Mouse (Mus musculus) midbrain, embryonic 14.5 days (tissue): Measurements from ENCODE around the gene Pheta2. TPM values are rescaled to one million over a fixed set of nuclear protein-coding genes. Genes with fewer than 3 reads are reported as not detected.

Experiments
- ATAC-seq: fragments of 200-750 bp; cut with Nextera tagmentation; 2 replicates; pipeline ENCODE4 v1.8.0; 2017; ENCODE audit warnings: moderate number of reproducible peaks, moderate library complexity; ENCODE audit not compliant: low FRiP score, low TSS enrichment
- DNase-seq: peaks from one replicate; pipeline ENCODE4 v3.0.0-alpha.2; 2015
- H3K27ac ChIP-seq: fragments of 300-500 bp; sonication (generic); replicated peaks from 2 replicates; pipeline ENCODE4 v1.5.1; 2014; ENCODE audit warnings: mild to moderate bottlenecking, low read depth, low read length, moderate library complexity
- H3K27me3 ChIP-seq: fragments of 300-500 bp; sonication (generic); 2 replicates; pipeline ENCODE4 v1.6.1; 2014; ENCODE audit warnings: low read length, control low read depth, mixed read lengths; ENCODE audit not compliant: control insufficient read depth, insufficient read depth
- H3K36me3 ChIP-seq: fragments of 300-500 bp; sonication (generic); 2 replicates; pipeline ENCODE4 v1.6.1; 2014; ENCODE audit warnings: low read length, control low read depth; ENCODE audit not compliant: control insufficient read depth, insufficient read depth
- H3K4me1 ChIP-seq: fragments of 300-500 bp; sonication (generic); 2 replicates; pipeline ENCODE4 v1.6.1; 2014; ENCODE audit warnings: mild to moderate bottlenecking, antibody characterized with exemption, low read length, control low read depth; ENCODE audit not compliant: control insufficient read depth, insufficient read depth
- H3K4me2 ChIP-seq: fragments of 300-500 bp; sonication (generic); 2 replicates; pipeline ENCODE4 v1.6.1; 2014; ENCODE audit warnings: mild to moderate bottlenecking, low read length, moderate library complexity
- H3K4me3 ChIP-seq: fragments of 300-500 bp; sonication (generic); replicated peaks from 2 replicates; pipeline ENCODE4 v1.5.1; 2014; ENCODE audit warnings: low read depth, low read length
- H3K9ac ChIP-seq: fragments of 300-500 bp; sonication (generic); replicated peaks from 2 replicates; pipeline ENCODE4 v1.6.1; 2014; ENCODE audit warnings: mild to moderate bottlenecking, low read length, moderate library complexity
- H3K9me3 ChIP-seq: fragments of 300-500 bp; sonication (generic); 2 replicates; pipeline ENCODE4 v1.6.1; 2016; ENCODE audit warnings: low read length, control low read depth, mixed read lengths; ENCODE audit not compliant: control insufficient read depth
- WGBS: fragments of 180-500 bp; shearing (Covaris S2); extraction: QIAGEN DNeasy Blood & Tissue Kit; methylation state at CpG from one replicate; pipeline ENCODE4 v1.1.7; 2014; 5-methylcytosine and 5-hydroxymethylcytosine counted together
- polyA plus RNA-seq: library from polyadenylated mRNA; unstranded; fragments of >200 nt; fragmentation: Nextera tagmentation; extraction: Ambion mirVana; gene quantifications from 2 replicates; pipeline ENCODE4 v1.2.1, GENCODE M21; 2014

Gene Pheta2
- polyA plus RNA-seq, 1 experiment from 2014 or later: 1.3 TPM

GRCm38 (mm10) chr15:82346580-82347302, 8.0 kb downstream of the Pheta2 start:
- no peak for ATAC-seq
- 70% methylated on average over 14 of the region's 14 CpGs for WGBS

GRCm38 (mm10) chr15:82347303-82347676, 8.5 kb downstream of the Pheta2 start:
- Histone ChIP-seq H3K27me3 (no peaks in the 10 kb centered on the region), H3K4me1 (peaks cover 13% of the 10 kb centered on the region), H3K9me3 (no peaks in the 10 kb centered on the region), H3K9ac (peak overlapping the region; percentile 72; the same call in 1 of the 2 replicates), H3K36me3 (peaks cover 32% of the 10 kb centered on the region), H3K27ac (no peak overlapping the region), H3K4me3 (peak overlapping the region; percentile 63), H3K4me2 (peak overlapping the region; percentile 78)
- ATAC-seq (no peak), DNase-seq (no peak)
- 88% methylated on average over 4 of the region's 4 CpGs for WGBS

More at GRCm38 (mm10) chr15:82346580-82347302, 8.0 kb downstream of the Pheta2 start:
- no peak for DNase-seq
- H3K4me2 ChIP-seq: peak overlapping the region; percentile 78
- no peaks in the 10 kb centered on the region for H3K9me3 ChIP-seq
- peaks cover 13% of the 10 kb centered on the region for H3K4me1 ChIP-seq
- peak overlapping the region; percentile 72 for H3K9ac ChIP-seq
- peaks cover 32% of the 10 kb centered on the region for H3K36me3 ChIP-seq
- peak overlapping the region; percentile 91 for H3K27ac ChIP-seq
- no peaks in the 10 kb centered on the region for H3K27me3 ChIP-seq
- H3K4me3 ChIP-seq: peak overlapping the region; percentile 63

- 91% methylated on average over 12 of the region's 12 CpGs for WGBS
- H3K9ac ChIP-seq: no peak overlapping the region
- H3K4me3 ChIP-seq: no peak overlapping the region
Measured at GRCm38 (mm10) chr15:82347852-82348251, 9.1 kb downstream of the Pheta2 start.

GRCm38 (mm10) chr15:82348258-82348998, 9.7 kb downstream of the Pheta2 start:
- WGBS: 86% methylated on average over 8 of the region's 8 CpGs
- no peak overlapping the region for H3K27ac ChIP-seq
- H3K36me3 ChIP-seq: peaks cover 32% of the 10 kb centered on the region
- H3K4me2 ChIP-seq: no peak overlapping the region
- no peak for DNase-seq
- no peak overlapping the region for H3K4me3 ChIP-seq
- no peaks in the 10 kb centered on the region for H3K9me3 ChIP-seq
- H3K27me3 ChIP-seq: no peaks in the 10 kb centered on the region
- ATAC-seq: no peak
- H3K4me1 ChIP-seq: peaks cover 22% of the 10 kb centered on the region
- no peak overlapping the region for H3K9ac ChIP-seq

More at GRCm38 (mm10) chr15:82347852-82348251, 9.1 kb downstream of the Pheta2 start:
- Histone ChIP-seq H3K9me3 (no peaks in the 10 kb centered on the region), H3K36me3 (peaks cover 32% of the 10 kb centered on the region), H3K4me2 (peak overlapping the region; percentile 78; the same call in 1 of the 2 replicates), H3K27ac (no peak overlapping the region), H3K4me1 (peaks cover 16% of the 10 kb centered on the region), H3K27me3 (no peaks in the 10 kb centered on the region)
- ATAC-seq (no peak), DNase-seq (no peak)

GRCm38 (mm10) chr15:82348999-82349341, 10.2 kb downstream of the Pheta2 start:
- H3K9me3 ChIP-seq: no peaks in the 10 kb centered on the region
- no peak for DNase-seq
- no peak overlapping the region for H3K9ac ChIP-seq
- H3K4me1 ChIP-seq: peaks cover 23% of the 10 kb centered on the region
- no peak for ATAC-seq
- H3K4me3 ChIP-seq: no peak overlapping the region
- 90% methylated on average over 2 of the region's 2 CpGs for WGBS
- no peak overlapping the region for H3K27ac ChIP-seq
- peaks cover 32% of the 10 kb centered on the region for H3K36me3 ChIP-seq
- no peak overlapping the region for H3K4me2 ChIP-seq
- no peaks in the 10 kb centered on the region for H3K27me3 ChIP-seq

- no peak overlapping the region for H3K27ac ChIP-seq
- no peak overlapping the region for H3K9ac ChIP-seq
- H3K9me3 ChIP-seq: no peaks in the 10 kb centered on the region
- DNase-seq (no peak), ATAC-seq (no peak)
- WGBS: 95% methylated on average over 4 of the region's 4 CpGs
- H3K4me2 ChIP-seq: no peak overlapping the region
- H3K4me1 ChIP-seq: peaks cover 25% of the 10 kb centered on the region
- no peaks in the 10 kb centered on the region for H3K27me3 ChIP-seq
- peaks cover 32% of the 10 kb centered on the region for H3K36me3 ChIP-seq
- no peak overlapping the region for H3K4me3 ChIP-seq
Measured at GRCm38 (mm10) chr15:82350349-82350748, 11.6 kb downstream of the Pheta2 start.

- no peaks in the 10 kb centered on the region for H3K9me3 ChIP-seq
- no peak overlapping the region for H3K4me2 ChIP-seq
- WGBS: 87% methylated on average over 3 of the region's 3 CpGs
- no peaks in the 10 kb centered on the region for H3K27me3 ChIP-seq
- H3K4me1 ChIP-seq: peaks cover 24% of the 10 kb centered on the region
- no peak overlapping the region for H3K4me3 ChIP-seq
- ATAC-seq (no peak), DNase-seq (no peak)
- no peak overlapping the region for H3K27ac ChIP-seq
- no peak overlapping the region for H3K9ac ChIP-seq
- peaks cover 32% of the 10 kb centered on the region for H3K36me3 ChIP-seq
Measured at GRCm38 (mm10) chr15:82351480-82351879, 12.7 kb downstream of the Pheta2 start.

GRCm38 (mm10) chr15:82353078-82353744, 14.5 kb downstream of the Pheta2 start:
- WGBS: 32% methylated on average over 14 of the region's 14 CpGs
- Histone ChIP-seq H3K27me3 (no peaks in the 10 kb centered on the region), H3K4me1 (peaks cover 13% of the 10 kb centered on the region), H3K36me3 (peaks cover 29% of the 10 kb centered on the region), H3K9ac (peak overlapping the region; percentile 97), H3K4me3 (peak overlapping the region; percentile 87), H3K9me3 (no peaks in the 10 kb centered on the region), H3K4me2 (peak overlapping the region; percentile 85), H3K27ac (peak overlapping the region; percentile 89)
- ATAC-seq: no peak
- DNase-seq: no peak
